Mouse (Mus musculus) ES-E14 (cell line): ENCODE data around the gene Bag6. TPM values are rescaled to one million over a fixed set of nuclear protein-coding genes. Genes with fewer than 3 reads are reported as not detected.
A peak's percentile ranks its signal among the peaks of the same experiment; 100 is the strongest.

Source experiments
- DNase-seq: peaks from one replicate; pipeline ENCODE4 v3.0.0-alpha.2; 2013; ENCODE audit warnings: low read depth, low spot score
- H3K27ac ChIP-seq: 2 replicates; pipeline ENCODE4 v1.5.1; 2012; ENCODE audit warnings: low read depth, mild to moderate bottlenecking, low read length, moderate library complexity, mixed read lengths; ENCODE audit not compliant: poor library complexity, insufficient read depth, severe bottlenecking
- H3K36me3 ChIP-seq: 2 replicates; pipeline ENCODE4 v1.6.1; 2012; ENCODE audit warnings: mild to moderate bottlenecking, low read length, moderate library complexity, mixed read lengths; ENCODE audit not compliant: control insufficient read depth, poor library complexity, insufficient read depth, severe bottlenecking
- H3K4me1 ChIP-seq, 2 experiments: fragments of 150-350 bp in 1 of 2; sonication (generic) in 1 of 2; 2 replicates each; pipeline ENCODE4 v1.6.1; 2012; ENCODE audit warnings: low read length in 2 of 2, mild to moderate bottlenecking in 1 of 2, mixed read lengths in 1 of 2; ENCODE audit not compliant: control insufficient read depth in 2 of 2, insufficient read depth in 2 of 2, poor library complexity in 1 of 2
- H3K4me3 ChIP-seq, 2 experiments: fragments of 150-350 bp in 1 of 2; sonication (generic) in 1 of 2; 2 replicates each; pipeline ENCODE4 v1.5.1; 2012; ENCODE audit warnings: low read length in 2 of 2, low read depth in 1 of 2, mild to moderate bottlenecking in 1 of 2, mixed read lengths in 1 of 2; ENCODE audit not compliant: insufficient read depth in 1 of 2, poor library complexity in 1 of 2, severe bottlenecking in 1 of 2
- H3K9ac ChIP-seq: 2 replicates; pipeline ENCODE4 v1.6.1; 2012; ENCODE audit warnings: low read depth, mild to moderate bottlenecking, low read length, mixed read lengths; ENCODE audit not compliant: poor library complexity, insufficient read depth, severe bottlenecking
- H3K9me3 ChIP-seq: fragments of 150-350 bp; sonication (generic); 2 replicates; pipeline ENCODE4 v1.6.1; 2012; ENCODE audit warnings: low read depth, mild to moderate bottlenecking, low read length; ENCODE audit not compliant: control insufficient read depth, insufficient read depth
- CHD2 ChIP-seq: IDR thresholded peaks from 2 replicates; pipeline ENCODE4 v1.6.1; 2014; ENCODE audit warnings: mild to moderate bottlenecking, low read depth, low read length, inconsistent platforms
- HCFC1 ChIP-seq: IDR thresholded peaks from 2 replicates; pipeline ENCODE4 v1.6.1; 2012; ENCODE audit warnings: low read length, inconsistent platforms, borderline replicate concordance; ENCODE audit not compliant: insufficient read depth
- MAFK ChIP-seq: IDR thresholded peaks from 2 replicates; pipeline ENCODE4 v1.6.1; 2014; ENCODE audit warnings: mild to moderate bottlenecking, low read depth, low read length, inconsistent platforms; ENCODE audit not compliant: insufficient read depth
- ZC3H11A ChIP-seq: IDR thresholded peaks from 2 replicates; pipeline ENCODE4 v1.6.1; 2012; ENCODE audit warnings: low read depth, mild to moderate bottlenecking, inconsistent platforms, low read length, borderline replicate concordance
- ZNF384 ChIP-seq: IDR thresholded peaks from 2 replicates; pipeline ENCODE4 v1.6.1; 2012; ENCODE audit warnings: low read depth, low read length, inconsistent platforms
- in situ Hi-C, 2 experiments: fragments of 600-800 bp; cut with MboI; formaldehyde crosslinking; loops; one replicate each; pipeline ENCODE4 v1.15.1; 2025; ENCODE audit warnings: low sequenced_read_pairs in 2 of 2, inconsistent platforms in 1 of 2; ENCODE audit not compliant: unreplicated experiment in 2 of 2
- total RNA-seq: library from RNA; depleted of rRNA; stranded (reverse); fragments of 300-350 nt; gene quantifications from 2 replicates; pipeline ENCODE4 v1.2.3, GENCODE M21; 2012

Bag6 gene
- total RNA-seq, 1 experiment: 208 TPM

- peaks cover 5% of the 10 kb centered on the region; the same call in 1 of the 2 replicates for H3K36me3 ChIP-seq
- H3K27ac ChIP-seq: no peak overlapping the region
- no peaks in the 10 kb centered on the region for H3K9me3 ChIP-seq
- peaks cover 2% of the 10 kb centered on the region in 2 experiments; a peak in 1 of 4 replicates for H3K4me1 ChIP-seq
- H3K4me3 ChIP-seq: no peak overlapping the region
- H3K9ac ChIP-seq: no peak overlapping the region
- TF ChIP-seq CHD2 (no peak), HCFC1 (no peak), MAFK (no peak), ZNF384 (no peak), ZC3H11A (no peak)
- in situ Hi-C loops: no loop called here
- no peak for DNase-seq
Measured at GRCm38 (mm10) chr17:35128996-35129395, 6.0 kb upstream of the Bag6 start.

GRCm38 (mm10) chr17:35131038-35131437 lies 3.9 kb upstream of the Bag6 start:
- peaks cover 0 to 2% of the 10 kb centered on the region in 2 experiments; a peak in 1 of 4 replicates for H3K4me1 ChIP-seq
- no peak overlapping the region for H3K4me3 ChIP-seq
- no peaks in the 10 kb centered on the region for H3K36me3 ChIP-seq
- no peak overlapping the region for H3K27ac ChIP-seq
- TF ChIP-seq HCFC1: no peak
- no peak for TF ChIP-seq ZNF384
- TF ChIP-seq MAFK: no peak
- no peak for TF ChIP-seq CHD2
- TF ChIP-seq ZC3H11A: no peak
- DNase-seq: no peak
- in situ Hi-C loops: no loop called here
- no peak overlapping the region for H3K9ac ChIP-seq
- H3K9me3 ChIP-seq: no peaks in the 10 kb centered on the region

- no peak for TF ChIP-seq MAFK
- TF ChIP-seq ZNF384: peak; percentile 85
- in situ Hi-C loops: no loop called here
- Histone ChIP-seq H3K36me3 (no peaks in the 10 kb centered on the region), H3K27ac (no peak within 1 kb of the TSS), H3K4me1 (peaks cover 0 to 4% of the 10 kb centered on the region in 2 experiments; a peak in 2 of 4 replicates), H3K9ac (no peak within 1 kb of the TSS), H3K4me3 (no peak within 1 kb of the TSS), H3K9me3 (no peaks in the 10 kb centered on the region)
- DNase-seq: no peak
Measured at GRCm38 (mm10) chr17:35131500-35132173, 3.3 kb upstream of the Bag6 start, which contains the start of gene Apom. Gene Apom (minus strand): TSS chr17:35132050.

- H3K4me1 ChIP-seq: peaks cover 0 to 4% of the 10 kb centered on the region in 2 experiments; a peak in 2 of 4 replicates
- H3K9me3 ChIP-seq: no peaks in the 10 kb centered on the region
- TF ChIP-seq HCFC1 (no peak), CHD2 (no peak), ZC3H11A (no peak), MAFK (no peak), ZNF384 (no peak)
- no peaks in the 10 kb centered on the region for H3K36me3 ChIP-seq
- no peak overlapping the region for H3K27ac ChIP-seq
- H3K9ac ChIP-seq: no peak overlapping the region
- in situ Hi-C loops: no loop called here
- H3K4me3 ChIP-seq: no peak overlapping the region
- no peak for DNase-seq
Measured at GRCm38 (mm10) chr17:35132174-35132560, 2.8 kb upstream of the Bag6 start.
